Mouse (Mus musculus) myocyte (in vitro differentiated cells): ENCODE measurements around the gene Apol8. TPM values are rescaled to one million over a fixed set of nuclear protein-coding genes. Genes with fewer than 3 reads are reported as not detected.
"Not testable (repeated sequence)": the region's sequence is repeated elsewhere in the genome, so short reads cannot be mapped to it uniquely, and the experiment has no call there.

Experiments used
- H3K27me3 ChIP-seq: one replicate; pipeline ENCODE4 v1.6.1; 2011; ENCODE audit not compliant: control insufficient read depth, insufficient read depth, insufficient read length
- H3K36me3 ChIP-seq: one replicate; pipeline ENCODE4 v1.6.1; 2011; ENCODE audit not compliant: control insufficient read depth, insufficient read depth
- H3K4me2 ChIP-seq: one replicate; pipeline ENCODE4 v1.6.1; 2011; ENCODE audit warnings: low read depth, control low read depth
- H3K4me3 ChIP-seq: one replicate; pipeline ENCODE4 v1.5.1; 2011; ENCODE audit warnings: mild to moderate bottlenecking, control low read depth, moderate library complexity
- H3K79me2 ChIP-seq: one replicate; pipeline ENCODE4 v1.6.1; 2011; ENCODE audit not compliant: control insufficient read depth, insufficient read depth
- H3ac ChIP-seq: one replicate; pipeline ENCODE4 v1.6.1; 2011; ENCODE audit not compliant: control insufficient read depth, insufficient read length
- CEBPB ChIP-seq: IDR thresholded peaks from 2 replicates; pipeline ENCODE4 v1.6.1; 2011; ENCODE audit warnings: mild to moderate bottlenecking, moderate library complexity; ENCODE audit not compliant: poor library complexity, insufficient read depth, severe bottlenecking
- E2F4 ChIP-seq: IDR thresholded peaks from one replicate; pipeline ENCODE4 v1.6.1; 2011; ENCODE audit warnings: mild to moderate bottlenecking, control low read depth, moderate library complexity; ENCODE audit not compliant: insufficient read depth
- MAX ChIP-seq: IDR thresholded peaks from one replicate; pipeline ENCODE4 v1.6.1; 2011; ENCODE audit warnings: low read depth, mild to moderate bottlenecking, control low read depth
- MYOD1 ChIP-seq, 3 experiments: IDR thresholded peaks; one replicate each; pipeline ENCODE4 v1.6.1; 2011; ENCODE audit warnings: control low read depth in 2 of 3, low read depth in 2 of 3, mild to moderate bottlenecking in 2 of 3, moderate library complexity in 1 of 3; ENCODE audit not compliant: insufficient read length in 2 of 3, control insufficient read depth in 1 of 3
- MYOG ChIP-seq, 3 experiments: IDR thresholded peaks; one replicate each; pipeline ENCODE4 v1.6.1; 2011; ENCODE audit warnings: control low read depth in 2 of 3, low read depth in 2 of 3, mild to moderate bottlenecking in 2 of 3; ENCODE audit not compliant: insufficient read length in 2 of 3, control insufficient read depth in 1 of 3, insufficient read depth in 1 of 3
- POLR2A ChIP-seq: IDR thresholded peaks from one replicate; pipeline ENCODE4 v1.6.1; 2011; ENCODE audit warnings: low read depth, mild to moderate bottlenecking, control low read depth, moderate library complexity; ENCODE audit not compliant: insufficient read length
- POLR2AphosphoS2 ChIP-seq: IDR thresholded peaks from one replicate; pipeline ENCODE4 v1.6.1; 2011; ENCODE audit warnings: low read depth, control low read depth; ENCODE audit not compliant: insufficient read length
- REST ChIP-seq: IDR thresholded peaks from one replicate; pipeline ENCODE4 v1.6.1; 2011; ENCODE audit warnings: mild to moderate bottlenecking, control low read depth, moderate library complexity; ENCODE audit not compliant: insufficient read depth, insufficient read length
- SRF ChIP-seq: IDR thresholded peaks from one replicate; pipeline ENCODE4 v1.6.1; 2011; ENCODE audit warnings: low read depth; ENCODE audit not compliant: control insufficient read depth, insufficient read length
- TCF12 ChIP-seq: IDR thresholded peaks from one replicate; pipeline ENCODE4 v1.6.1; 2011; ENCODE audit warnings: mild to moderate bottlenecking, control low read depth; ENCODE audit not compliant: poor library complexity, insufficient read depth, severe bottlenecking
- TCF3 ChIP-seq: IDR thresholded peaks from one replicate; pipeline ENCODE4 v1.6.1; 2011; ENCODE audit warnings: low read depth, control low read depth; ENCODE audit not compliant: insufficient read length
- USF1 ChIP-seq: IDR thresholded peaks from one replicate; pipeline ENCODE4 v1.6.1; 2011; ENCODE audit warnings: low read depth, mild to moderate bottlenecking, control low read depth, moderate library complexity
- polyA plus RNA-seq: library from polyadenylated mRNA; unstranded; fragments of >200 nt; fragmentation: generic; extraction: Trizol; gene quantifications from one replicate; pipeline ENCODE4 v1.2.1, GENCODE M21; 2012; ENCODE audit warnings: missing spikeins

Gene Apol8
- polyA plus RNA-seq, 1 experiment, result 0.38 TPM

- no peaks in the 10 kb centered on the region for H3K36me3 ChIP-seq
- TF ChIP-seq CEBPB, result no peak
- TF ChIP-seq MAX, result no peak
- TF ChIP-seq REST, result no peak
- TF ChIP-seq TCF3, result no peak
- TF ChIP-seq MYOD1 (IDR thresholded peaks at IDR 0.05; ENCODE audit: control insufficient read depth in 1 of 3, insufficient read length in 2 of 3, low read depth in 2 of 3), result no peak
- no peak for TF ChIP-seq SRF
- TF ChIP-seq POLR2AphosphoS2, result no peak
- no peak for TF ChIP-seq POLR2A
- no peak for TF ChIP-seq MYOG (IDR thresholded peaks at IDR 0.05; ENCODE audit: control insufficient read depth in 1 of 3, insufficient read depth in 1 of 3, insufficient read length in 2 of 3, low read depth in 2 of 3)
- no peak for TF ChIP-seq USF1
- no peak for TF ChIP-seq E2F4
- no peak for TF ChIP-seq TCF12
- H3ac ChIP-seq, result no peak overlapping the region
- no peaks in the 10 kb centered on the region for H3K79me2 ChIP-seq
- no peak overlapping the region for H3K4me2 ChIP-seq
- H3K4me3 ChIP-seq, result no peak overlapping the region
- H3K27me3 ChIP-seq, result no peaks in the 10 kb centered on the region
These were observed 10.5 kb downstream of the Apol8 start for GRCm38 (mm10) chr15:77746326-77746725.

DNA sequence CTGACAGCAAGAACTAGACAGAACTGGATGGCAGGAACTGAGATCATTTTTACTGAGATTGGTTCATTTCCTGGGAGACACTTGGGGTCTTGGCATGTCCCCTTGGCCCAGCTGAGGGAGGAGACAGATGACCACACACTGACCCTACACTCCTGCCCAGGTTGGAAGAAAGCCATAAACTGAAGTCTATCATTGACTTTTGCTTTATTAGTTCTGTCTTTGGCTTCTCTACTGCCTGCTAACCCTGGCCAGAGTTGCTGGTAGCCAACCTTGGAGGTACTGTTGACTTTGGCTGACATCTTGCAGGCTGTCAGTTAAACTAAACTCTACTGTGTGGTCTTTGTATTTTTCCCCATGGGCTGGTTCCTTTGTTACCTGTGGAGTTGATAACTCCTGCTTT is 11.7 kb downstream of the Apol8 start:
- H3K4me2 ChIP-seq, result no peak overlapping the region
- no peak overlapping the region for H3K4me3 ChIP-seq
- no peak overlapping the region for H3ac ChIP-seq
- no peaks in the 10 kb centered on the region for H3K79me2 ChIP-seq
- H3K27me3 ChIP-seq, result no peaks in the 10 kb centered on the region
- no peaks in the 10 kb centered on the region for H3K36me3 ChIP-seq
- TF ChIP-seq SRF (no peak), E2F4 (no peak), REST (no peak), POLR2A (no peak)

- Histone ChIP-seq H3K79me2 (no peaks in the 10 kb centered on the region), H3K36me3 (no peaks in the 10 kb centered on the region), H3K4me3 (no peak overlapping the region), H3K4me2 (no peak overlapping the region), H3K27me3 (no peaks in the 10 kb centered on the region), H3ac (no peak overlapping the region)
- TF ChIP-seq MYOD1 (IDR thresholded peaks at IDR 0.05; ENCODE audit: control insufficient read depth in 1 of 3, insufficient read length in 2 of 3, low read depth in 2 of 3) (no peak), MAX (no peak), TCF12 (no peak), SRF (no peak), MYOG (IDR thresholded peaks at IDR 0.05; ENCODE audit: control insufficient read depth in 1 of 3, insufficient read depth in 1 of 3, insufficient read length in 2 of 3, low read depth in 2 of 3) (no peak), TCF3 (no peak), POLR2AphosphoS2 (no peak), POLR2A (no peak), E2F4 (no peak), USF1 (no peak), CEBPB (no peak), REST (no peak)
These were observed 12.2 kb downstream of the Apol8 start for GRCm38 (mm10) chr15:77744632-77745031.

GRCm38 (mm10) chr15:77741556-77741955 is 15.2 kb downstream of the Apol8 start:
- not testable (repeated sequence) for H3K27me3 ChIP-seq, H3K4me3 ChIP-seq, H3ac ChIP-seq, H3K79me2 ChIP-seq, H3K36me3 ChIP-seq
- H3K4me2 ChIP-seq, result peak overlapping the region; percentile 50
- TF ChIP-seq MYOG (IDR thresholded peaks at IDR 0.05; ENCODE audit: control insufficient read depth in 1 of 3, insufficient read depth in 1 of 3, insufficient read length in 2 of 3, low read depth in 2 of 3) (peak in 1 of 3 experiments; percentile 27), MYOD1 (IDR thresholded peaks at IDR 0.05; ENCODE audit: control insufficient read depth in 1 of 3, insufficient read length in 2 of 3, low read depth in 2 of 3) (peak in 1 of 3 experiments; percentile 14)

GRCm38 (mm10) chr15:77740511-77741297 is 16.1 kb downstream of the Apol8 start:
- no peaks in the 10 kb centered on the region for H3K27me3 ChIP-seq
- H3K4me2 ChIP-seq, result peak overlapping the region; percentile 50
- H3ac ChIP-seq, result no peak overlapping the region
- H3K36me3 ChIP-seq, result no peaks in the 10 kb centered on the region
- TF ChIP-seq CEBPB (no peak), MYOG (IDR thresholded peaks at IDR 0.05; ENCODE audit: control insufficient read depth in 1 of 3, insufficient read depth in 1 of 3, insufficient read length in 2 of 3, low read depth in 2 of 3) (no peak), TCF3 (no peak), SRF (no peak), REST (no peak), USF1 (no peak)
- H3K79me2 ChIP-seq, result no peaks in the 10 kb centered on the region
- H3K4me3 ChIP-seq, result no peak overlapping the region

GRCm38 (mm10) chr15:77733903-77734302 is 22.9 kb downstream of the Apol8 start:
- H3K79me2 ChIP-seq, H3K27me3 ChIP-seq, H3ac ChIP-seq, H3K4me3 ChIP-seq, H3K36me3 ChIP-seq: not testable (repeated sequence)
- peak overlapping the region; percentile 88 for H3K4me2 ChIP-seq

- H3K4me2 ChIP-seq, result peak overlapping the region; percentile 88
- H3K4me3 ChIP-seq, H3ac ChIP-seq, H3K79me2 ChIP-seq, H3K27me3 ChIP-seq, H3K36me3 ChIP-seq: not testable (repeated sequence)
These were observed 23.4 kb downstream of the Apol8 start for GRCm38 (mm10) chr15:77733380-77733779.

DNA sequence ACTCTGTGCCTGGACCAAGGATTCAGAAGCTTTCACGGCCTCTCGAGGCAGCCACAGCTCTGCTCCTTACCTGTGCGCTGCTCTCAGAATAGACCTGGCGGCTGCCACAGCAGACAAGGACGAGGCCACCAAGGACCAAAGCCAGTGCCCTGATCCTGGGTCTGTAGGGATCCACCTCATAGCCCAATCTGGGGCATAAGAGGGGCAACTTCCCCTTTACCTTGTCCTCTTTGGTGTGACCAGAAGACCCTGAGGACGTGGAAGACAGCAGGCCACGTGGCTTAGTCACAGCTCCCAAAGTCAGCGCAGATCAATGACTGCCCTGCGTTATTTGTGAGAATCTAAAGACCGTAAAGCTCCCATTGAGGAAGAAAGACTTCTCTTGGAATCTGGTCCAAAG is 24.0 kb downstream of the Apol8 start:
- not testable (repeated sequence) for H3ac ChIP-seq, H3K36me3 ChIP-seq, H3K79me2 ChIP-seq, H3K4me3 ChIP-seq, H3K27me3 ChIP-seq
- peak overlapping the region; percentile 88 for H3K4me2 ChIP-seq
